Mouse (Mus musculus): ENCODE measurements around the gene Pex26. TPM values are rescaled to one million over a fixed set of nuclear protein-coding genes. Genes with fewer than 3 reads are reported as not detected.

Gene Pex26
- total and polyA plus RNA-seq, 3 experiments = 6.9 to 9.9 TPM; not detected in 1

GRCm38 (mm10) chr6:121179846-121180245 is 3.6 kb upstream of the Pex26 start:
- H3K9ac ChIP-seq (ENCODE audit: control insufficient read depth, low read depth, low read length, poor library complexity, severe bottlenecking) = no peak overlapping the region
- H3K9me3 ChIP-seq (replicated peaks; ENCODE audit: insufficient read depth, low read length) = no peaks in the 10 kb centered on the region
- H3K79me2 ChIP-seq (ENCODE audit: control insufficient read depth, insufficient read depth, low read length, poor library complexity) = peaks cover 5% of the 10 kb centered on the region
- DNase-seq (ENCODE audit: low read depth, low spot score) = no peak
- no peak overlapping the region for H3K27ac ChIP-seq (ENCODE audit: control insufficient read depth, low read depth, low read length)
- no peak overlapping the region for H3K4me3 ChIP-seq (ENCODE audit: control insufficient read depth in 1 of 2, insufficient read depth in 1 of 2, low read depth in 2 of 2, low read length in 2 of 2)
- peaks cover 0 to 17% of the 10 kb centered on the region in 2 experiments; a peak in 2 of 4 replicates for H3K36me3 ChIP-seq (ENCODE audit: control insufficient read depth in 1 of 2, insufficient read depth in 2 of 2, low read length in 2 of 2)
- TF ChIP-seq POLR2AphosphoS5 (IDR thresholded peaks at IDR 0.05; ENCODE audit: borderline replicate concordance, low read depth, low read length) (no peak), TCF12 (IDR thresholded peaks at IDR 0.05; ENCODE audit: low read depth, low read length) (no peak), KAT2A (conservative IDR thresholded peaks at IDR 0.05; ENCODE audit: low read depth, low read length) (no peak), MEF2A (IDR thresholded peaks at IDR 0.05; ENCODE audit: extremely low read depth, insufficient replicate concordance, low read depth, low read length, poor library complexity, severe bottlenecking) (no peak), RAD21 (IDR thresholded peaks at IDR 0.05; ENCODE audit: low read depth, low read length) (no peak), MYB (IDR thresholded peaks at IDR 0.05; ENCODE audit: low read depth, low read length) (no peak), CHD1 (IDR thresholded peaks at IDR 0.05; ENCODE audit: low read depth, low read length) (no peak), UBTF (IDR thresholded peaks at IDR 0.05; ENCODE audit: borderline replicate concordance, insufficient read depth, low read depth, low read length) (no peak), SIN3A (IDR thresholded peaks at IDR 0.05; ENCODE audit: low read length) (no peak), CHD2 (IDR thresholded peaks at IDR 0.05; ENCODE audit: low read length) (no peak), ZKSCAN1 (IDR thresholded peaks at IDR 0.05; ENCODE audit: low read depth, low read length) (no peak), JUND (IDR thresholded peaks at IDR 0.05; ENCODE audit: low read depth, low read length) (no peak), EP300 (IDR thresholded peaks at IDR 0.05; ENCODE audit: low read depth in 1 of 2, low read length in 2 of 2) (no peak), BHLHE40 (IDR thresholded peaks at IDR 0.05; ENCODE audit: borderline replicate concordance, low read depth, low read length) (no peak), MYC (IDR thresholded peaks at IDR 0.05; ENCODE audit: low read depth, low read length) (no peak), GATA1 (IDR thresholded peaks at IDR 0.05; ENCODE audit: low read depth, low read length) (no peak), E2F4 (IDR thresholded peaks at IDR 0.05; ENCODE audit: borderline replicate concordance, low read depth, low read length) (no peak)
- H3K27me3 ChIP-seq (ENCODE audit: control insufficient read depth in 1 of 2, insufficient read depth in 2 of 2, low read length in 2 of 2) = no peaks in the 10 kb centered on the region
- H3K4me1 ChIP-seq (ENCODE audit: control insufficient read depth in 1 of 2, insufficient read depth in 2 of 2, low read length in 2 of 2) = peaks cover 6 to 22% of the 10 kb centered on the region in 2 experiments

GRCm38 (mm10) chr6:121184198-121185140 is 1.0 kb downstream of the Pex26 start:
- peaks cover 2 to 6% of the 10 kb centered on the region in 2 experiments for H3K4me1 ChIP-seq (ENCODE audit: control insufficient read depth in 1 of 2, insufficient read depth in 2 of 2, low read length in 2 of 2)
- peak; percentile 86 for TF ChIP-seq SMC3 (IDR thresholded peaks at IDR 0.05; ENCODE audit: low read depth, low read length)
- TF ChIP-seq TAL1 (IDR thresholded peaks at IDR 0.05; ENCODE audit: low read length) = no peak
- TF ChIP-seq CTCF (IDR thresholded peaks at IDR 0.05 in 2 of 3, conservative IDR thresholded peaks at IDR 0.05 in 1 of 3; ENCODE audit: control insufficient read depth in 1 of 3, insufficient read depth in 1 of 3, low read depth in 2 of 3, low read length in 3 of 3, poor library complexity in 1 of 3, severe bottlenecking in 1 of 3) = peak; percentile 65 to 95 (median 68)
- TF ChIP-seq ZMIZ1 (IDR thresholded peaks at IDR 0.05; ENCODE audit: low read depth, low read length) = no peak
- 0 out of 2 replicates have a peak, but pooled peaks have one; percentile 14 for TF ChIP-seq TCF12 (IDR thresholded peaks at IDR 0.05; ENCODE audit: low read depth, low read length)
- peak; percentile 36; the same call in 1 of the 2 replicates for TF ChIP-seq MYC (IDR thresholded peaks at IDR 0.05; ENCODE audit: low read depth, low read length)
- TF ChIP-seq TBP (IDR thresholded peaks at IDR 0.05; ENCODE audit: low read depth, low read length) = 0 out of 2 replicates have a peak, but pooled peaks have one; percentile 11
- peak; percentile 74 for TF ChIP-seq MXI1 (IDR thresholded peaks at IDR 0.05; ENCODE audit: low read depth, low read length)
- TF ChIP-seq ELF1 (IDR thresholded peaks at IDR 0.05; ENCODE audit: low read depth, low read length) = no peak
- 0 out of 2 replicates have a peak, but pooled peaks have one; percentile 48 for TF ChIP-seq CHD1 (IDR thresholded peaks at IDR 0.05; ENCODE audit: low read depth, low read length)
- TF ChIP-seq MEF2A (IDR thresholded peaks at IDR 0.05; ENCODE audit: extremely low read depth, insufficient replicate concordance, low read depth, low read length, poor library complexity, severe bottlenecking) = no peak
- TF ChIP-seq ZC3H11A (IDR thresholded peaks at IDR 0.05; ENCODE audit: low read depth, low read length) = peak; percentile 84
- 0 out of 2 replicates have a peak, but pooled peaks have one; percentile 24 for TF ChIP-seq MAZ (IDR thresholded peaks at IDR 0.05; ENCODE audit: low read depth, low read length)
- peak; percentile 96 for TF ChIP-seq RAD21 (IDR thresholded peaks at IDR 0.05; ENCODE audit: low read depth, low read length)
- peak; percentile 41; the same call in 1 of the 2 replicates for TF ChIP-seq SIN3A (IDR thresholded peaks at IDR 0.05; ENCODE audit: low read length)
- TF ChIP-seq HCFC1 (IDR thresholded peaks at IDR 0.05; ENCODE audit: low read depth, low read length) = 0 out of 2 replicates have a peak, but pooled peaks have one; percentile 53
- TF ChIP-seq ZKSCAN1 (IDR thresholded peaks at IDR 0.05; ENCODE audit: low read depth, low read length) = no peak
- peak overlapping the region; percentile 32; the same call in 1 of the 2 replicates for H3K27ac ChIP-seq (ENCODE audit: control insufficient read depth, low read depth, low read length)

More at GRCm38 (mm10) chr6:121184198-121185140, 1.0 kb downstream of the Pex26 start:
- Histone ChIP-seq H3K36me3 (ENCODE audit: control insufficient read depth in 1 of 2, insufficient read depth in 2 of 2, low read length in 2 of 2) (peaks cover 0 to 3% of the 10 kb centered on the region in 2 experiments; a peak in 3 of 4 replicates), H3K9ac (ENCODE audit: control insufficient read depth, low read depth, low read length, poor library complexity, severe bottlenecking) (peak overlapping the region; percentile 73), H3K79me2 (ENCODE audit: control insufficient read depth, insufficient read depth, low read length, poor library complexity) (peaks cover 8% of the 10 kb centered on the region), H3K4me3 (ENCODE audit: control insufficient read depth in 1 of 2, insufficient read depth in 1 of 2, low read depth in 2 of 2, low read length in 2 of 2) (peak overlapping the region; percentile 75 to 81), H3K27me3 (ENCODE audit: control insufficient read depth in 1 of 2, insufficient read depth in 2 of 2, low read length in 2 of 2) (no peaks in the 10 kb centered on the region), H3K9me3 (replicated peaks; ENCODE audit: insufficient read depth, low read length) (no peaks in the 10 kb centered on the region)
- DNase-seq (ENCODE audit: low read depth, low spot score) = peak; percentile 90

Measured in MEL (cell line).